Mouse (Mus musculus): ENCODE data around the gene Dph2.

- TF ChIP-seq CTCF (IDR thresholded peaks at IDR 0.05 in 2 of 3, conservative IDR thresholded peaks at IDR 0.05 in 1 of 3; ENCODE audit: control insufficient read depth in 1 of 3, insufficient read depth in 1 of 3, low read depth in 2 of 3, low read length in 3 of 3, poor library complexity in 1 of 3, severe bottlenecking in 1 of 3) = no peak
- no peak for TF ChIP-seq RAD21 (IDR thresholded peaks at IDR 0.05; ENCODE audit: low read depth, low read length)
- no peak for TF ChIP-seq ZKSCAN1 (IDR thresholded peaks at IDR 0.05; ENCODE audit: low read depth, low read length)
- TF ChIP-seq BHLHE40 (IDR thresholded peaks at IDR 0.05; ENCODE audit: borderline replicate concordance, low read depth, low read length) = no peak
- no peak for TF ChIP-seq POLR2AphosphoS5 (IDR thresholded peaks at IDR 0.05; ENCODE audit: borderline replicate concordance, low read depth, low read length)
- no peak for TF ChIP-seq NRF1 (IDR thresholded peaks at IDR 0.05; ENCODE audit: insufficient read depth, low read depth, low read length, poor library complexity, severe bottlenecking)
- no peak for TF ChIP-seq ETS1 (IDR thresholded peaks at IDR 0.05; ENCODE audit: low read depth, low read length)
- no peak for TF ChIP-seq MAFK (IDR thresholded peaks at IDR 0.05; ENCODE audit: borderline replicate concordance, low read depth, low read length)
These were observed 14.4 kb upstream of the Dph2 start for GRCm38 (mm10) chr4:117906196-117906595.
